Mouse (Mus musculus) lung, postnatal 0 days (tissue): ENCODE results near the gene Car5a.

Source experiments
- CTCF ChIP-seq: IDR thresholded peaks from 2 replicates; pipeline ENCODE4 v1.5.1; 2016; ENCODE audit warnings: antibody characterized with exemption, mild to moderate bottlenecking
- EP300 ChIP-seq: IDR thresholded peaks from 2 replicates; pipeline ENCODE4 v1.6.1; 2016; ENCODE audit warnings: antibody characterized with exemption, mild to moderate bottlenecking, control low read depth

- TF ChIP-seq EP300 = no peak
- no peak for TF ChIP-seq CTCF
These were observed 20.0 kb downstream of the Car5a start for GRCm38 (mm10) chr8:121924681-121925080.
